Mouse (Mus musculus) testis, postnatal 14 days (tissue): ENCODE measurements around the gene Gm13697.
A peak's percentile ranks its signal among the peaks of the same experiment; 100 is the strongest.
"Not testable (repeated sequence)": the region's sequence is repeated elsewhere in the genome, so short reads cannot be mapped to it uniquely, and the experiment has no call there.

Experiments used
- DNase-seq: peaks from one replicate; pipeline ENCODE4 v3.0.0; 2021; ENCODE audit warnings: low spot score

Gm13697 gene

GRCm38 (mm10) chr2:83984443-83984842, at the start of gene Gm13697:
Gm13697 (plus strand) TSS chr2:83984743.
- DNase-seq: not testable (repeated sequence)

GRCm38 (mm10) chr2:83940931-83941361, 43.6 kb upstream of the Gm13697 start, which contains the start of gene Zswim2:
Zswim2 (minus strand) TSS chr2:83941228.
- peak; percentile 63 for DNase-seq

GRCm38 (mm10) chr2:83941378-83941777, 43.2 kb upstream of the Gm13697 start:
- no peak for DNase-seq

GRCm38 (mm10) chr2:83941792-83942191, 42.8 kb upstream of the Gm13697 start:
- DNase-seq: no peak

GRCm38 (mm10) chr2:83955393-83955792, 29.1 kb upstream of the Gm13697 start, which contains the start of gene Gm13698:
Gm13698 (plus strand) TSS chr2:83955693.
- not testable (repeated sequence) for DNase-seq

GRCm38 (mm10) chr2:83961203-83961602, 23.3 kb upstream of the Gm13697 start, which contains the start of gene Gm13693:
Gm13693 (plus strand) TSS chr2:83961503.
- DNase-seq: not testable (repeated sequence)

GRCm38 (mm10) chr2:83967013-83967412, 17.5 kb upstream of the Gm13697 start, which contains the start of gene Gm13695:
Gm13695 (plus strand) TSS chr2:83967313.
- not testable (repeated sequence) for DNase-seq

GRCm38 (mm10) chr2:83972823-83973222, 11.7 kb upstream of the Gm13697 start, which contains the start of gene Gm13696:
Gm13696 (plus strand) TSS chr2:83973123.
- DNase-seq: not testable (repeated sequence)

- not testable (repeated sequence) for DNase-seq
Measured at GRCm38 (mm10) chr2:83978633-83979032, 5.9 kb upstream of the Gm13697 start, which contains the start of gene Gm13694. Gm13694 (plus strand) TSS chr2:83978933.

GRCm38 (mm10) chr2:83990253-83990652, 5.7 kb downstream of the Gm13697 start, which contains the start of gene Gm13691:
Gm13691 (plus strand) TSS chr2:83990553.
- not testable (repeated sequence) for DNase-seq

- not testable (repeated sequence) for DNase-seq
Measured at GRCm38 (mm10) chr2:83993639-83994255, 9.2 kb downstream of the Gm13697 start.

GRCm38 (mm10) chr2:83994526-83994925, 10.0 kb downstream of the Gm13697 start:
- DNase-seq: not testable (repeated sequence)

GRCm38 (mm10) chr2:84008913-84009312, 24.4 kb downstream of the Gm13697 start:
- DNase-seq: no peak

- no peak for DNase-seq
Measured at GRCm38 (mm10) chr2:84009818-84010217, 25.3 kb downstream of the Gm13697 start.

- no peak for DNase-seq
Measured at GRCm38 (mm10) chr2:84014572-84014971, 30.0 kb downstream of the Gm13697 start.

- not testable (repeated sequence) for DNase-seq
Measured at GRCm38 (mm10) chr2:84016291-84016690, 31.7 kb downstream of the Gm13697 start.

GRCm38 (mm10) chr2:84018330-84018729, 33.8 kb downstream of the Gm13697 start:
- DNase-seq: no peak

GRCm38 (mm10) chr2:84019519-84020305, 35.2 kb downstream of the Gm13697 start:
- no peak for DNase-seq

- no peak for DNase-seq
Measured at GRCm38 (mm10) chr2:84021930-84022329, 37.4 kb downstream of the Gm13697 start.

- no peak for DNase-seq
Measured at GRCm38 (mm10) chr2:84022905-84023304, 38.4 kb downstream of the Gm13697 start.

GRCm38 (mm10) chr2:84023319-84023718, 38.8 kb downstream of the Gm13697 start:
- no peak for DNase-seq

- DNase-seq: no peak
Measured at GRCm38 (mm10) chr2:84025217-84025616, 40.7 kb downstream of the Gm13697 start.

GRCm38 (mm10) chr2:84032505-84032904, 48.0 kb downstream of the Gm13697 start:
- no peak for DNase-seq
